Mouse (Mus musculus) cortical plate, adult 2 months (tissue): ENCODE data around the gene Nrcam.

ENCODE experiments used
- CTCF ChIP-seq: fragments of 200-500 bp; IDR thresholded peaks from 2 replicates; pipeline ENCODE4 v1.5.1; 2011; ENCODE audit warnings: mild to moderate bottlenecking, control low read depth, low read length; ENCODE audit not compliant: insufficient read depth; ENCODE audit errors: extremely low read depth
- POLR2A ChIP-seq: fragments of 200-500 bp; IDR thresholded peaks from 2 replicates; pipeline ENCODE4 v1.6.1; 2011; ENCODE audit warnings: mild to moderate bottlenecking, low read length, control low read depth; ENCODE audit not compliant: insufficient read depth; ENCODE audit errors: extremely low read depth

DNA sequence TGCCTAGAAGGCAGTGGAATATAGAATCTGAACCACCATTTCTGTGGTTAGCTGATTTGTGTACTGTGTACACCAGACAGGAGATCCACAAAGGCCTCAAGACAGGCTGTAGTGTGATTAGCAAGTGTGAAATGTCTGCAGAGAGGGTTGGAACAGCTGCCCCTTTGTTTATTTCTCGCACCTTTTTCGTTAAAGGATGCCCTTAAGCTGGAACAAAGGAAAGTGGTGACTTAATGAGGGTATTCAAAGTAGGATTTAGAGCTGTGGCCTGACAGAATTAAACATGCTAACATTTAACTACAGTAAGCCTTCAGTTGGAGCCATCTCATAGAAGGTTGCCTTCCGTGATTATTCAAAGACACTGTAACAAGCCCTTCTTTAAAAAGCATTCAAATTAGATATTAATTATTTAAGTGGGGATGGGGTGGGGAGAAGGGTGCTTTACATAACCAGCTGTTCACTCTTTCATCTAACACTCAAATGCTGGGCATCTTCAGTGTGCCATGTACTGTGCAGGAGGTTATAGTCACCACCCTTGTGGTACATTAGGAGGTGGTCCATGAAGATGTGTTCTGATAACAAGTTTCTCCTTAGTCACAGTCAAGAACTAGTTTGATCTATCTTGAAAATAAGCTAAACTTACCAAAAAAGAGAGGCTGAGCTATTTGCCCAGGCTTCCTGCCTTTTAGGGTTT, 75.2 kb downstream of the Nrcam start:
- TF ChIP-seq CTCF: no peak
- TF ChIP-seq POLR2A: no peak
